Mouse (Mus musculus) C2C12 (cell line): ENCODE measurements around the gene Fam131c.

Experiments used
- CTCF ChIP-seq: IDR thresholded peaks from one replicate; pipeline ENCODE4 v1.5.1; 2011; ENCODE audit not compliant: control insufficient read depth, insufficient read depth, insufficient read length
- MAX ChIP-seq: IDR thresholded peaks from one replicate; pipeline ENCODE4 v1.6.1; 2011; ENCODE audit warnings: mild to moderate bottlenecking, control low read depth
- MYOG ChIP-seq: IDR thresholded peaks from one replicate; pipeline ENCODE4 v1.6.1; 2011; ENCODE audit not compliant: control insufficient read depth, insufficient read length; ENCODE audit errors: extremely low read depth
- USF1 ChIP-seq: IDR thresholded peaks from one replicate; pipeline ENCODE4 v1.6.1; 2011; ENCODE audit warnings: low read depth, mild to moderate bottlenecking, control low read depth, moderate library complexity

GRCm38 (mm10) chr4:141430997-141431396, 63.0 kb downstream of the Fam131c start:
- TF ChIP-seq CTCF (no peak), MAX (no peak), MYOG (no peak), USF1 (no peak)
